Mouse (Mus musculus) small intestine, adult 2 months (tissue): ENCODE data around the gene Olfr56.

Source experiments
- CTCF ChIP-seq: fragments of 200-500 bp; IDR thresholded peaks from 2 replicates; pipeline ENCODE4 v1.5.1; 2012; ENCODE audit warnings: low read depth, mild to moderate bottlenecking, control low read depth, inconsistent platforms, low read length, moderate library complexity, mixed read lengths; ENCODE audit not compliant: insufficient replicate concordance, insufficient read length; ENCODE audit errors: extremely low read depth
- POLR2A ChIP-seq: fragments of 200-500 bp; IDR thresholded peaks from 2 replicates; pipeline ENCODE4 v1.6.1; 2012; ENCODE audit warnings: low read depth, mild to moderate bottlenecking, control low read depth, inconsistent platforms, low read length, moderate library complexity

GRCm38 (mm10) chr11:49101500-49101899 lies 122.8 kb downstream of the Olfr56 start:
- no peak for TF ChIP-seq CTCF
- no peak for TF ChIP-seq POLR2A
